Mouse (Mus musculus) embryo, embryonic 10 days (tissue): ENCODE data around the gene Cd38.
A peak's percentile ranks its signal among the peaks of the same experiment; 100 is the strongest.
"Not testable (repeated sequence)": the region's sequence is repeated elsewhere in the genome, so short reads cannot be mapped to it uniquely, and the experiment has no call there.

ENCODE experiments used
- DNase-seq: peaks from one replicate; pipeline ENCODE4 v3.0.0-alpha.2; 2015; ENCODE audit warnings: low spot score

Gene Cd38

GRCm38 (mm10) chr5:43859663-43860062, 8.7 kb upstream of the Cd38 start:
- DNase-seq, result no peak

- DNase-seq, result no peak
These were observed 8.3 kb upstream of the Cd38 start for GRCm38 (mm10) chr5:43860096-43860495.

GRCm38 (mm10) chr5:43860670-43861431, 7.5 kb upstream of the Cd38 start:
- DNase-seq, result no peak

- no peak for DNase-seq
These were observed 4.7 kb upstream of the Cd38 start for GRCm38 (mm10) chr5:43863642-43864041.

GRCm38 (mm10) chr5:43865316-43865715, 3.0 kb upstream of the Cd38 start:
- DNase-seq, result no peak

GRCm38 (mm10) chr5:43868711-43869600, 603 bp downstream of the Cd38 start:
- DNase-seq, result peak; percentile 61

- DNase-seq, result no peak
These were observed 3.5 kb downstream of the Cd38 start for GRCm38 (mm10) chr5:43871845-43872244.

GRCm38 (mm10) chr5:43872652-43873051, 4.3 kb downstream of the Cd38 start:
- no peak for DNase-seq

GRCm38 (mm10) chr5:43882034-43882433, 13.7 kb downstream of the Cd38 start:
- no peak for DNase-seq

- DNase-seq, result peak; percentile 18
These were observed 16.9 kb downstream of the Cd38 start for GRCm38 (mm10) chr5:43885060-43885820.

GRCm38 (mm10) chr5:43892386-43892785, 24.0 kb downstream of the Cd38 start:
- peak; percentile 64 for DNase-seq

- peak; percentile 56 for DNase-seq
These were observed 25.8 kb downstream of the Cd38 start for GRCm38 (mm10) chr5:43894113-43894512.

GRCm38 (mm10) chr5:43895931-43896330, 27.6 kb downstream of the Cd38 start:
- DNase-seq, result peak; percentile 64

GRCm38 (mm10) chr5:43904685-43905084, 36.3 kb downstream of the Cd38 start:
- no peak for DNase-seq

- no peak for DNase-seq
These were observed 40.9 kb downstream of the Cd38 start for GRCm38 (mm10) chr5:43909213-43909612.

GRCm38 (mm10) chr5:43910006-43910405, 41.7 kb downstream of the Cd38 start:
- no peak for DNase-seq

GRCm38 (mm10) chr5:43912844-43913243, 44.5 kb downstream of the Cd38 start, which contains the start of gene Gm7879:
Gene Gm7879, plus strand, starts transcription at chr5:43913144.
- DNase-seq, result not testable (repeated sequence)

- no peak for DNase-seq
These were observed 47.0 kb downstream of the Cd38 start for GRCm38 (mm10) chr5:43915261-43915886.

GRCm38 (mm10) chr5:43921877-43922276, 53.5 kb downstream of the Cd38 start:
- no peak for DNase-seq

GRCm38 (mm10) chr5:43923933-43924332, 55.6 kb downstream of the Cd38 start:
- peak; percentile 77 for DNase-seq

GRCm38 (mm10) chr5:43927729-43928128, 59.4 kb downstream of the Cd38 start:
- DNase-seq, result no peak

GRCm38 (mm10) chr5:43933269-43933668, 64.9 kb downstream of the Cd38 start:
- DNase-seq, result no peak
